Mouse (Mus musculus) kidney, embryonic 16.5 days (tissue): Measurements from ENCODE around the gene Mylk. TPM values are rescaled to one million over a fixed set of nuclear protein-coding genes. Genes with fewer than 3 reads are reported as not detected.

Experiments used
- ATAC-seq: fragments of 200-750 bp; cut with Nextera tagmentation; 2 replicates; pipeline ENCODE4 v1.8.0; 2017; ENCODE audit warnings: moderate TSS enrichment; ENCODE audit not compliant: low FRiP score, low TSS enrichment
- H3K27ac ChIP-seq: fragments of 300-500 bp; sonication (generic); 2 replicates; pipeline ENCODE4 v1.5.1; 2014; ENCODE audit warnings: low read length
- H3K27me3 ChIP-seq: fragments of 300-500 bp; sonication (generic); 2 replicates; pipeline ENCODE4 v1.6.1; 2014; ENCODE audit warnings: low read length, control low read depth, mixed read lengths; ENCODE audit not compliant: insufficient read depth
- H3K36me3 ChIP-seq: fragments of 300-500 bp; sonication (generic); 2 replicates; pipeline ENCODE4 v1.6.1; 2014; ENCODE audit warnings: low read length, control low read depth, mixed read lengths; ENCODE audit not compliant: insufficient read depth
- H3K4me1 ChIP-seq: fragments of 300-500 bp; sonication (generic); 2 replicates; pipeline ENCODE4 v1.6.1; 2014; ENCODE audit warnings: low read length, control low read depth, mixed read lengths; ENCODE audit not compliant: insufficient read depth
- H3K4me2 ChIP-seq: fragments of 300-500 bp; sonication (generic); replicated peaks from 2 replicates; pipeline ENCODE4 v1.6.1; 2014; ENCODE audit warnings: low read depth, low read length
- H3K4me3 ChIP-seq: fragments of 300-500 bp; sonication (generic); 2 replicates; pipeline ENCODE4 v1.5.1; 2014; ENCODE audit warnings: mild to moderate bottlenecking, low read length
- H3K9ac ChIP-seq: fragments of 300-500 bp; sonication (generic); replicated peaks from 2 replicates; pipeline ENCODE4 v1.6.1; 2014; ENCODE audit warnings: low read length
- H3K9me3 ChIP-seq: fragments of 300-500 bp; sonication (generic); 2 replicates; pipeline ENCODE4 v1.6.1; 2016; ENCODE audit warnings: low read length, control low read depth
- WGBS: fragments of 180-500 bp; shearing (Covaris S2); extraction: QIAGEN DNeasy Blood & Tissue Kit; methylation state at CpG from one replicate; pipeline ENCODE4 v1.1.7; 2014; 5-methylcytosine and 5-hydroxymethylcytosine counted together
- polyA plus RNA-seq: library from polyadenylated mRNA; unstranded; fragments of >200 nt; fragmentation: Nextera tagmentation; extraction: Ambion mirVana; gene quantifications from 2 replicates; pipeline ENCODE4 v1.2.1, GENCODE M21; 2015

Mylk gene
- polyA plus RNA-seq, 1 experiment from 2014 or later = 110 TPM

DNA sequence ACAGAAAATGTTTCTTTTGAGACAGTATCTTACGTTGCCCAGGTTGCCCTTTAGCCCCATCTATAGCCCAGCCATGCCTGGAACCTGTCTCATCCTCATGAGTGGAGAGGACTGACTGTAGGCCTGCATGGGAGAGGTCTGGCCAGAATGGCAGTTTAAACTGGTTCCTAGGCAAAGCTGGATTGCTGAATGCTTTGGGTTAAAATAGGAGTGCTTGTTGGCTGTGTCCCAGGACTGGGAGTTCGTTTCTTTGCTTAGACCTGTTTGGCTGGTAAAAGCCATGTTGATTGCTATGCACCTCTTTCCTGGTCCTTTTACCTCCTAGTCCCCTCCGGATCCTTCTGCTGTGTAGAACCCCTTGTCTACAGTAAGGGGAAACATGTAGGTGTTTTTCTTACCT lies 288.2 kb downstream of the Mylk start:
- 0 out of 2 replicates have a peak, but pooled peaks cover 18% of the 10 kb centered on the region for H3K36me3 ChIP-seq
- no peaks in the 10 kb centered on the region for H3K9me3 ChIP-seq
- H3K9ac ChIP-seq = no peak overlapping the region
- H3K4me2 ChIP-seq = no peak overlapping the region
- peaks cover 17% of the 10 kb centered on the region for H3K4me1 ChIP-seq
- H3K4me3 ChIP-seq = no peak overlapping the region
- H3K27ac ChIP-seq = no peak overlapping the region
- H3K27me3 ChIP-seq = no peaks in the 10 kb centered on the region
- no peak for ATAC-seq
- WGBS = 71% methylated on average over 3 of the region's 3 CpGs

GRCm38 (mm10) chr16:35033809-35034577 lies 289.0 kb downstream of the Mylk start:
- 32% methylated on average over 8 of the region's 8 CpGs for WGBS
- Histone ChIP-seq H3K9ac (no peak overlapping the region), H3K4me1 (peaks cover 21% of the 10 kb centered on the region), H3K36me3 (0 out of 2 replicates have a peak, but pooled peaks cover 13% of the 10 kb centered on the region), H3K27ac (peak overlapping the region; percentile 26), H3K4me2 (no peak overlapping the region), H3K4me3 (no peak overlapping the region), H3K9me3 (no peaks in the 10 kb centered on the region), H3K27me3 (no peaks in the 10 kb centered on the region)
- no peak for ATAC-seq

DNA sequence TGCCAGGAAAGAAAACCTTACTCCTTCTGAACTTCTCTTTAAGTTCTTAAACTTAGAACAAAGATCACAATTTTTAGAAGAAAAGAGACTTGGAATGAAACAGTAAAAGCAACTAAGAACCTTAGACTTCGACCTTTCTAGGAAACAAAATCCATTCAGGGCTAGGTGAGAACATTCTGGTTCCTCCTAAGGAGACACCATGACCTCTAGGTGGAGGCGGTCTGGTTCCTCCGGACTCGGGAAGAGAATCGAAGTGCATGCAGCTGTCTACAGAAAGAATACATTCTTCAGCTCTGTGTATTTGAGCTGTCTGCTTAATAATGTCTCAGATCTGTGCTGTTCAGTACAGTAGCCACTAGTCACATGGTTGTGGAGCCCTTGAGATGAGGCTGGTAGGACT lies 290.0 kb downstream of the Mylk start:
- ATAC-seq = no peak
- Histone ChIP-seq H3K4me2 (no peak overlapping the region), H3K4me1 (peaks cover 21% of the 10 kb centered on the region), H3K27ac (no peak overlapping the region), H3K9ac (no peak overlapping the region), H3K9me3 (no peaks in the 10 kb centered on the region), H3K27me3 (no peaks in the 10 kb centered on the region), H3K4me3 (no peak overlapping the region), H3K36me3 (peaks cover 11% of the 10 kb centered on the region; the same call in 1 of the 2 replicates)
- 64% methylated on average over 5 of the region's 5 CpGs for WGBS

DNA sequence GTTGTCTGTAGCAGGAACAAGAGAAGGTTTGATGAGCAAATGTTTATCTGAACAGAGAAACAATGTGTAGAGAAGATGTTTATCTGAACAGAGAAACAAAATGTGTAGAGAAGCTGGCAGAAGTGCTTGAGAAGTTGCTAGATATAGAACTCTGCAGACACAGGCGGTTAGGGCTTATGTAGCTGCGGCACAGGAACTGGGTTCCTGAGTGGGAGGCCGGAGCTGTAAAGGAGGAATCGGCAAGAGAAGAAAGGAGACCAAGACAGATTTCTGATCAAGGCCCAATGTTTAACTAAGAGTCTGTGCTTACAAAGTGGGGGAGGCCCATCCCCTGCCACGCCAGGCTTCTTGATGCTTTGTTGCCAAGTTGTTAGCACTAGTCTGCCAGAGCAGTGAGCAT lies 291.7 kb downstream of the Mylk start:
- ATAC-seq = no peak
- Histone ChIP-seq H3K27ac (no peak overlapping the region), H3K4me2 (no peak overlapping the region), H3K27me3 (no peaks in the 10 kb centered on the region), H3K36me3 (peaks cover 11% of the 10 kb centered on the region; the same call in 1 of the 2 replicates), H3K4me1 (peaks cover 21% of the 10 kb centered on the region), H3K4me3 (no peak overlapping the region), H3K9me3 (no peaks in the 10 kb centered on the region), H3K9ac (no peak overlapping the region)
- 71% methylated on average over 5 of the region's 5 CpGs for WGBS

GRCm38 (mm10) chr16:35038343-35039057 lies 293.5 kb downstream of the Mylk start:
- Histone ChIP-seq H3K4me1 (peaks cover 21% of the 10 kb centered on the region), H3K4me3 (no peak overlapping the region), H3K36me3 (peaks cover 7% of the 10 kb centered on the region; the same call in 1 of the 2 replicates), H3K27me3 (no peaks in the 10 kb centered on the region), H3K9ac (no peak overlapping the region), H3K4me2 (no peak overlapping the region), H3K27ac (no peak overlapping the region), H3K9me3 (no peaks in the 10 kb centered on the region)
- ATAC-seq = no peak
- 12% methylated on average over 4 of the region's 4 CpGs for WGBS

- ATAC-seq = no peak
- Histone ChIP-seq H3K4me1 (peaks cover 8% of the 10 kb centered on the region; the same call in 1 of the 2 replicates), H3K4me2 (no peak overlapping the region), H3K9ac (no peak overlapping the region), H3K27me3 (no peaks in the 10 kb centered on the region), H3K36me3 (peaks cover 7% of the 10 kb centered on the region; the same call in 1 of the 2 replicates), H3K27ac (no peak overlapping the region), H3K4me3 (no peak overlapping the region), H3K9me3 (no peaks in the 10 kb centered on the region)
- 67% methylated on average over 1 of the region's 1 CpGs for WGBS
Observed at GRCm38 (mm10) chr16:35040154-35040553, 295.1 kb downstream of the Mylk start.

- H3K27ac ChIP-seq = no peak overlapping the region
- no peak for ATAC-seq
- H3K4me1 ChIP-seq = peaks cover 8% of the 10 kb centered on the region; the same call in 1 of the 2 replicates
- H3K27me3 ChIP-seq = no peaks in the 10 kb centered on the region
- 85% methylated on average over 7 of the region's 7 CpGs for WGBS
- no peak overlapping the region for H3K9ac ChIP-seq
- H3K4me3 ChIP-seq = no peak overlapping the region
- no peaks in the 10 kb centered on the region for H3K9me3 ChIP-seq
- H3K36me3 ChIP-seq = peaks cover 7% of the 10 kb centered on the region; the same call in 1 of the 2 replicates
- no peak overlapping the region for H3K4me2 ChIP-seq
Observed at GRCm38 (mm10) chr16:35041001-35041400, 296.0 kb downstream of the Mylk start.

DNA sequence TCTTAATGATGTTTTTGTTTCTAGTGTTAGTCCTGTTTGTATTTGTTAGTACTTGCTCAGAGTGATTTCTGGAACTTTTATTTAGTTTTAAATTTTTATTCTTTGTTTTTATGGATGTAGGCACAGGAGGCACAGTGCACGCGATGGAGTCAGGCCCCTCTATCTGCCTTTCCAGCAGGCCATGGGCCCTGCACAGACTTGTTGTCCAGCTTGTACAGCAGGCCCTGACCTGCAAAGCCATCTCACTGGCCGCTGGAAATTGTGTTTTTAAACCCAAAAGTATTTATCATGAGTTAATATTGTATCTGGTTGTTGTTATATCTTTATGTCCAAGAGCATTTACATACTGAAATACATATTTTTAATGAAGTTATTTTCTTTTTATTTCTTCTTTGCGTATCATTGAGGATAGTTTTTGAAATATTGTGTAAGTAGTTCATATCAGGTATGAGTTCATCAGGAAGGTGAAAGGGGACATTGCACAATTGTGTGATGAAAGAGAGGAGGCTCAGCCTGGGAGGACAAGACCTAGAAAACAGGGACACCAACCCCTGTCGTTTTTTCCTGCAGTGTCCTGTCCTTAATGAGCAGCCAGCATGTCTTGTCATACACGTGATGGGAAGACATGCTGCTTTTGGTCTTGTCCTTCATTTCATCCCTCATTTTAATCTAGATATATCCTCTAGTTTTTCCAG lies 301.2 kb downstream of the Mylk start:
- WGBS = 79% methylated on average over 6 of the region's 6 CpGs
- Histone ChIP-seq H3K36me3 (peaks cover 7% of the 10 kb centered on the region; the same call in 1 of the 2 replicates), H3K9ac (no peak overlapping the region)

DNA sequence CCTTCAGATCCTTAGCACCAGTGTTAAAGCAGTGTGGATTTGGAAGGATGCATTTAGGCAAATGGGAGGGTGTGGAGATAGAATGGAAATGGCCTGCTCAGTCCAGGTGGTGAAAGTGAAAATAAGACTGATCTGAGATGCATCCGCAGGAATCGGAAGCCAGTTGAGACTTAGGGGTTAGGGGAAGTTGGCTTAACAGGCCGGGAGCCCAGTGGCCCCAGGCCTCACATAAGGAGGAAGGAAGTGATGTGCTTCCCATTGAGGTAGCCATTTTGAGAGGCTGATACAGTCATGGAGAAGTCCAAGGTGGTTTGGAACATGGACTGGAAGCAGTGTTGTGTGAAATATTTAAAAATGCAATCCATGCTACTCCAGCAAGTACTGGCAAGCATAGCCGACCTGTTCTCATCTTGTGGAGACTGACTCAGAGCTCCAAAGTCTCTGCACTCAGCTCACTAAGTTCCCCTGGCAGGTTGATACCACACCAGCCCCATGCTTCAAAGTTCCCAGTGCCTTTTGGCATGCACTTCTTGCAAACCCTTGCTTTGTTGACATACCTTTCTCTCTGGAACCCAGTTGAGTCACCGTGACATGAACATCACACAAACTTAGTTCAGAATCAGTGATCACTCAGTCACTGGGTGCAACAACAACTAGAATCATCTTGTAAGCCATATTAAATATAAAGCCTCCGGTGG lies 302.4 kb downstream of the Mylk start:
- 90% methylated on average over 6 of the region's 6 CpGs for WGBS
- H3K4me1 ChIP-seq = 0 out of 2 replicates have a peak, but pooled peaks cover 5% of the 10 kb centered on the region
- H3K36me3 ChIP-seq = peaks cover 6% of the 10 kb centered on the region; the same call in 1 of the 2 replicates
- H3K27me3 ChIP-seq = no peaks in the 10 kb centered on the region
- no peaks in the 10 kb centered on the region for H3K9me3 ChIP-seq
- no peak overlapping the region for H3K4me3 ChIP-seq
- no peak for ATAC-seq
- no peak overlapping the region for H3K27ac ChIP-seq
- H3K9ac ChIP-seq = no peak overlapping the region
- no peak overlapping the region for H3K4me2 ChIP-seq

More for the DNA sequence above, 301.2 kb downstream of the Mylk start:
- ATAC-seq = no peak
- no peak overlapping the region for H3K27ac ChIP-seq
- no peak overlapping the region for H3K4me3 ChIP-seq
- no peaks in the 10 kb centered on the region for H3K27me3 ChIP-seq
- H3K4me1 ChIP-seq = 0 out of 2 replicates have a peak, but pooled peaks cover 4% of the 10 kb centered on the region
- no peak overlapping the region for H3K4me2 ChIP-seq
- H3K9me3 ChIP-seq = no peaks in the 10 kb centered on the region
